Mouse (Mus musculus) stomach, embryonic 14.5 days (tissue): ENCODE data around the gene Gclc. TPM values are rescaled to one million over a fixed set of nuclear protein-coding genes. Genes with fewer than 3 reads are reported as not detected.

Experiments
- ATAC-seq: fragments of 200-750 bp; cut with Nextera tagmentation; 2 replicates; pipeline ENCODE4 v1.8.0; 2017; ENCODE audit warnings: low read depth, moderate TSS enrichment; ENCODE audit not compliant: insufficient number of reproducible peaks, insufficient read depth, low FRiP score
- H3K27ac ChIP-seq: fragments of 300-500 bp; sonication (generic); 2 replicates; pipeline ENCODE4 v1.5.1; 2014; ENCODE audit warnings: mild to moderate bottlenecking, low read length, moderate library complexity, mixed read lengths
- H3K27me3 ChIP-seq: fragments of 300-500 bp; sonication (generic); 2 replicates; pipeline ENCODE4 v1.6.1; 2014; ENCODE audit warnings: low read length, control low read depth, mixed read lengths; ENCODE audit not compliant: control insufficient read depth, insufficient read depth
- H3K36me3 ChIP-seq: fragments of 300-500 bp; sonication (generic); 2 replicates; pipeline ENCODE4 v1.6.1; 2014; ENCODE audit warnings: mild to moderate bottlenecking, control low read depth, low read length, moderate library complexity, mixed read lengths; ENCODE audit not compliant: control insufficient read depth, insufficient read depth
- H3K4me1 ChIP-seq: fragments of 300-500 bp; sonication (generic); 2 replicates; pipeline ENCODE4 v1.6.1; 2014; ENCODE audit warnings: low read length, control low read depth, mixed read lengths; ENCODE audit not compliant: control insufficient read depth, insufficient read depth
- H3K4me2 ChIP-seq: fragments of 300-500 bp; sonication (generic); replicated peaks from 2 replicates; pipeline ENCODE4 v1.6.1; 2014; ENCODE audit warnings: low read depth, low read length, control low read depth
- H3K4me3 ChIP-seq: fragments of 300-500 bp; sonication (generic); 2 replicates; pipeline ENCODE4 v1.5.1; 2014; ENCODE audit warnings: low read depth, low read length, control low read depth
- H3K9ac ChIP-seq: fragments of 300-500 bp; sonication (generic); replicated peaks from 2 replicates; pipeline ENCODE4 v1.6.1; 2014; ENCODE audit warnings: low read depth, mild to moderate bottlenecking, control low read depth, low read length, moderate library complexity, mixed read lengths
- H3K9me3 ChIP-seq: fragments of 300-500 bp; sonication (generic); 2 replicates; pipeline ENCODE4 v1.6.1; 2016; ENCODE audit warnings: low read depth, low read length, control low read depth; ENCODE audit not compliant: control insufficient read depth
- WGBS: fragments of 180-500 bp; shearing (Covaris S2); extraction: QIAGEN DNeasy Blood & Tissue Kit; methylation state at CpG from one replicate; pipeline ENCODE4 v1.1.7; 2014; 5-methylcytosine and 5-hydroxymethylcytosine counted together
- polyA plus RNA-seq: library from polyadenylated mRNA; unstranded; fragments of >200 nt; fragmentation: Nextera tagmentation; extraction: Ambion mirVana; gene quantifications from 2 replicates; pipeline ENCODE4 v1.2.1, GENCODE M21; 2014

Gene Gclc
- polyA plus RNA-seq, 1 experiment from 2014 or later, result 16.2 TPM

DNA sequence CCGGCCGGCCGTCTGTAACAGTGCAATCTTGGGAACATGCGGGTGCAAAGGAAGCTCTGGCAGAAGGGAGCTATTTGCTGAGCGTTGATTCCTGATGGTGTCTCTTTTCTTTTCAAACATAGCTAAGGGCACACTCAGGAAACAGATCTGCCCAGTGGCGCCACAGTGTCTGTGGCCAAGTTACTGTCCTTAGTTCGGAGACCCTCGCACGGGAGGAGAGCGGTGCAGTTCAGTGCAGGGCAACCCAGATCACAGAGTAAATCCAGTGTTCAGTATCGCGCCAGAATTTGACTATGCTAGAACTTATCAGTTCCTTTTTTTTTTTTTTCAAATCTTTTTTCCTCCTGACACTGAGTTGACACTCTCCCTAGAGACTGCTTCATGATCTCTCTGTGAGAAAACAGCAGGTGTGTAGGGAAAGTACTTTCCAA, 3.2 kb upstream of the Gclc start:
- peak overlapping the region; percentile 45 for H3K9ac ChIP-seq
- H3K4me3 ChIP-seq, result peak overlapping the region; percentile 51
- ATAC-seq, result no peak
- H3K27me3 ChIP-seq, result no peaks in the 10 kb centered on the region
- H3K4me1 ChIP-seq, result peaks cover 3% of the 10 kb centered on the region
- under 1% methylated on average over 12 of the region's 12 CpGs for WGBS
- no peaks in the 10 kb centered on the region for H3K36me3 ChIP-seq
- H3K27ac ChIP-seq, result peak overlapping the region; percentile 81
- H3K9me3 ChIP-seq, result no peaks in the 10 kb centered on the region
- H3K4me2 ChIP-seq, result peak overlapping the region; percentile 74

DNA sequence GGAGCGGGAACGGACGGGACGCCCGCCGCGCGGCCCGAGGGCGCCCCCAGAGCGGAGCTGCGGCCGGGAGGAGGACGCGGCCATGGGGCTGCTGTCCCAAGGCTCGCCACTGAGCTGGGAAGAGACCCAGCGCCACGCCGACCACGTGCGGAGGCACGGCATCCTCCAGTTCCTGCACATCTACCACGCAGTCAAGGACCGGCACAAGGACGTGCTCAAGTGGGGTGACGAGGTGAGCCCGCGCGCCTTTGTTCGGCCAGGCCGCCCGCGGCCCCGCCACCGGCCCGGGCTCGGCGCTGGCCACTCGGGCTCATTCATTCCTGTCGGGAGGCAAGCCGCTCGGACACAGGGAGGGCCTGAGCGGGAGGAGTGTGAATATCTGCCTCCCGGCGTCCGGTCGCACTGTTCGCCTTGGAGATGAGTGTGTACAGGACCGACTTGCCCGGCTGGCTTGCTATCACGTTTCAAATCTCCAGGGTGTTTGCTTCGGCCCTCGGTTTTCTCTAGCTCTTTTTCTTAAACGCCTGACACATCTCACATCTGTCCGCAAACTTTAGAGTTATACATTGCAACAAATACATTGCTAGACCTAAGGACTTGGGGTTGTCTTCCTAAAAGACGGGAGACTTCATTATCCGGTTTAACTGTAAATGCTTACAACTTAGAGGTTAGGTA, 530 bp downstream of the Gclc start:
- Histone ChIP-seq H3K9ac (peak overlapping the region; percentile 72), H3K36me3 (no peaks in the 10 kb centered on the region), H3K4me3 (peak overlapping the region; percentile 76), H3K27ac (peak overlapping the region; percentile 72), H3K27me3 (no peaks in the 10 kb centered on the region), H3K9me3 (no peaks in the 10 kb centered on the region), H3K4me1 (peaks cover 7% of the 10 kb centered on the region), H3K4me2 (peak overlapping the region; percentile 76)
- under 1% methylated on average over 42 of the region's 57 CpGs for WGBS
- ATAC-seq, result peak; percentile 70

DNA sequence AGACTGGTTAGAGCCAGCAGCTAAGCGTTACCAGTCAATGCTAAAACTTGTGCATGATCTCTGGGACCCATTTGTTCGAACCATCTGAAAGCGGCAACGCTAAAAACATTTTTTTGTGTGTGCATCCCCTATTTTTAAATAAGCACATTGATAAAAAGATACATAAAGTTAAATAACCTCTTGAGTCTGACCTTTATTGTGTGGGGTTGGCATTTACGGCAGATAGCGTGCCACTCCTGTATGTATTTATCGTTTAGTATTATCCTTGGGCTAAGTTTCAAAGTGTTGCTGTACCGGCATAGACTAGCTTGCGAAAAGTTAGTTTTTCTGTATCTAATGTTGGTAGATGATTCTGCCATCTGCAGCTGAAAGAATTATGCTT, 1.1 kb downstream of the Gclc start:
- Histone ChIP-seq H3K9me3 (no peaks in the 10 kb centered on the region), H3K4me1 (peaks cover 7% of the 10 kb centered on the region; the same call in 1 of the 2 replicates), H3K27ac (no peak overlapping the region), H3K27me3 (no peaks in the 10 kb centered on the region), H3K9ac (peak overlapping the region; percentile 72), H3K4me3 (peak overlapping the region; percentile 76), H3K4me2 (peak overlapping the region; percentile 76), H3K36me3 (no peaks in the 10 kb centered on the region)
- no peak for ATAC-seq
- 15% methylated on average over 9 of the region's 9 CpGs for WGBS

DNA sequence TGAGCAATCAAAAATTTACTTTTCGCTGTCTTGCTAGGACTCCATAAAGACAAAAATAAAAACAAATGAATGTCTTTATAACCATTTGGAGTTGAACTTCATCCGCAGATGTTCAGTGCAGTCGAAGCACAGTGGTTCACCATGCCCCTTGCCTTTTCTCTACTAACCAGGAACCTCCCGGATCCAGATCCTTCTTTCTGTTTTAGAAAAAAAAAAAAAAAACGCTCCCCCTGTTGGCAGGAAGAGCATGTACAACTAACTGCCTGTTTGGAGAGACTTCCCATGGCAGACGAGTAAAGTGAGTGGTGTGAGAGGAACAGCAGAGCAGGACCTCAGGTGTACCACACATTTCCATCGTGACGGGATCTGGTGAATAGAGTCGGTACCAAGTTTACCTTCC, 1.7 kb downstream of the Gclc start:
- Histone ChIP-seq H3K9me3 (no peaks in the 10 kb centered on the region), H3K36me3 (no peaks in the 10 kb centered on the region), H3K4me1 (peaks cover 7% of the 10 kb centered on the region; the same call in 1 of the 2 replicates), H3K27ac (no peak overlapping the region), H3K9ac (no peak overlapping the region), H3K4me3 (peak overlapping the region; percentile 76), H3K4me2 (peak overlapping the region; percentile 76), H3K27me3 (no peaks in the 10 kb centered on the region)
- no peak for ATAC-seq
- 42% methylated on average over 9 of the region's 9 CpGs for WGBS

DNA sequence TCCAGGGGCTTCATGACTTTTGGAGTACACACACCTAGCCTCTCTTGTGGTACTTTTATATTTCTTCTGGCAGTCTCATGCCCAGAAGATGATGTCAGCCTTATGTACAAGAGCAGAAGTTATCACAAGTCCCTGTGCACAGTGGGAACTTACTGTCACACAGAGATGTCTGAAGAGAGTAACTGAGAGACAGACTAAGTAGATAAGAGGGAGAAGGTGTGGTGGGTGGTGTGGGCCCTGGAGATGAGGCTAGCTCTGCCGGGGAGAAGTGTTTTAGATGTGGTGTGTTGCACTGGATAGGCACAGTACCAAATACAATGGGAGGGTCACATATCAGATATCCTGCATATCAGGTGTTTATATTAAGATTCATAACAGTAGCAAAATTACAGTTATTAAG, 3.0 kb downstream of the Gclc start:
- no peaks in the 10 kb centered on the region for H3K36me3 ChIP-seq
- H3K4me2 ChIP-seq, result no peak overlapping the region
- no peak for ATAC-seq
- no peak overlapping the region for H3K4me3 ChIP-seq
- H3K27ac ChIP-seq, result no peak overlapping the region
- no peaks in the 10 kb centered on the region for H3K9me3 ChIP-seq
- no peak overlapping the region for H3K9ac ChIP-seq
- no peaks in the 10 kb centered on the region for H3K27me3 ChIP-seq
- WGBS, result 78% methylated on average over 1 of the region's 1 CpGs
- peaks cover 7% of the 10 kb centered on the region; the same call in 1 of the 2 replicates for H3K4me1 ChIP-seq

DNA sequence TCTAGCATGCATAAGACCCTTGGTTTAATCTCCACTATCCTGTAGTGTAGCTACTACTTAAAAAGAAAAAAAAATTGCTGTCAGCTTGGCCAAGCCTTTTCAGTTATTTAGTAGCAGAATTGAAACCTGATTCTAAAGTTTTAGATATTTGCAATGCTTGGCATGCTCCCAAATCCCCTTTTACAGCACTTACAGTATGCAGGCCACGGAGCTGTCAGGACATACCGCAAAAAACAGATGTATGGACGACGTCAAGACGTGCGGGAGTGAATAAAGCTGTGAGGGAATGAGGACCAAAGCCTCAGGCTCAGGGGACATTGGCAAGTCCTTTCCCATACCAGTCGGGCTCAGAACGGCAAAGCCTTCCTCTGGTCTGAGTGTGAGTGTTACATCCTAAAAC, 4.1 kb downstream of the Gclc start:
- Histone ChIP-seq H3K27ac (no peak overlapping the region), H3K4me2 (no peak overlapping the region), H3K27me3 (no peaks in the 10 kb centered on the region), H3K36me3 (no peaks in the 10 kb centered on the region), H3K4me3 (no peak overlapping the region), H3K9ac (no peak overlapping the region), H3K4me1 (peaks cover 7% of the 10 kb centered on the region; the same call in 1 of the 2 replicates), H3K9me3 (no peaks in the 10 kb centered on the region)
- no peak for ATAC-seq
- 30% methylated on average over 8 of the region's 8 CpGs for WGBS

DNA sequence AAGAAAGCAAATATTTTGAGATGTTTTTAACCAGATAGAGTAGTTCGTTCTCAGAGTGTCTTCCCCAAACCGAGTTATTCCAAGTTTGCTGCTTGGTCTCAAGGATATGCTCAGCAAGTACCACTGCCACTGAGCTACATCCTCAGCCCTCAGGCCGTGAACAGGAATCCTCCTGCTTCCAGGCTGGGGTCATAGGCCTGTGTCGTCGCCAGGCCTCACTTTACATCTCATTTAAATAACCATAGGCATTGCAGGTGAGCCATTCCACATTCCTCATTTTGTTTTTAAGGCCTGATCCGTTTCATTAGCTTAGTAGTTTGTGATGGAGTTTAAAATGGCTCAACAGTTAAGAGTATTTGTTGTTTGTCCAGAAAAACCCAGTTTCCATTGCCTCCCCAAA, 4.8 kb downstream of the Gclc start:
- Histone ChIP-seq H3K4me2 (no peak overlapping the region), H3K4me3 (no peak overlapping the region), H3K27ac (no peak overlapping the region), H3K9ac (no peak overlapping the region), H3K27me3 (no peaks in the 10 kb centered on the region), H3K9me3 (no peaks in the 10 kb centered on the region), H3K4me1 (peaks cover 7% of the 10 kb centered on the region; the same call in 1 of the 2 replicates), H3K36me3 (0 out of 2 replicates have a peak, but pooled peaks cover 3% of the 10 kb centered on the region)
- WGBS, result 79% methylated on average over 6 of the region's 6 CpGs
- ATAC-seq, result no peak

DNA sequence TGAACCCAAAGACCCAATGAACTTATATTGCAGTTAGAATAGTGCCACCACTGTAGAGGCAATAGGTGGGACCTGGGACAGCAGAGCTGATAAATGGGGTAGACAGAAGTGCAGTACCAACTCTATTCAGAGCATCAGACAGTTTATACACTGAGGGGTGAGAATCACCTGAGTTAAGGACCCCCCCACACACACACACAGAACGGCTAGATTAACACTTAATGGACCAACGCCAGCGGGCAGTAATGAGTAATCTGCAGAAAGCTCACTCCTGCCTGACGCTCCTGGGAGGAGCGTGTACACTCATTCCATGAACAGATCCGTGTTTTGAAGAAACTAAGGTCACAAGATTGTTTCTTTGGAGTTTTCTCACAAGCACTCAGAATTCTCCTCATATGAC, 5.4 kb downstream of the Gclc start:
- H3K4me2 ChIP-seq, result no peak overlapping the region
- no peak overlapping the region for H3K9ac ChIP-seq
- WGBS, result 72% methylated on average over 6 of the region's 6 CpGs
- peaks cover 7% of the 10 kb centered on the region; the same call in 1 of the 2 replicates for H3K4me1 ChIP-seq
- H3K27me3 ChIP-seq, result no peaks in the 10 kb centered on the region
- H3K9me3 ChIP-seq, result no peaks in the 10 kb centered on the region
- 0 out of 2 replicates have a peak, but pooled peaks cover 5% of the 10 kb centered on the region for H3K36me3 ChIP-seq
- ATAC-seq, result no peak
- H3K4me3 ChIP-seq, result no peak overlapping the region
- no peak overlapping the region for H3K27ac ChIP-seq

DNA sequence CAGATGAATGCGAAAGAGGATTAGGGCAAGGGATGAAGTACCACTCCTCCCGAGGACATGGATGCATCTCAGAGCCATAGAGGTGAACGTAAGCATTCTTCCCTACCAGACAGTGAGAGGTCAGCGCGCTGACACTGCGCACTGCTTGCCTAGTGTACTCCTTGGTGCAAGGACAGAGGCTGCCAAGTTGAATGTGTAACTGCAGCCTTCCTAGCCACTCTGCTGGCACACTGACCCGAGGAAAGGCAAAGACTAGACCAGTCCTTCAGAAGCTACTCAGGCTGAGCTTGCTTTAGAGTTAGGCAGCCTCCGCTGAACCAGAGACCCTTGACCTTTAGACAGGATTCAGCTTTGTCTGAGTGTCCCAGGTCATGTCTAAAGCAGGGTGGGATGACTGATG, 11.9 kb downstream of the Gclc start:
- no peak for ATAC-seq
- H3K27me3 ChIP-seq, result no peaks in the 10 kb centered on the region
- H3K9ac ChIP-seq, result no peak overlapping the region
- no peaks in the 10 kb centered on the region for H3K9me3 ChIP-seq
- peaks cover 5% of the 10 kb centered on the region; the same call in 1 of the 2 replicates for H3K36me3 ChIP-seq
- H3K4me1 ChIP-seq, result no peaks in the 10 kb centered on the region
- H3K4me2 ChIP-seq, result no peak overlapping the region
- H3K27ac ChIP-seq, result no peak overlapping the region
- H3K4me3 ChIP-seq, result no peak overlapping the region
- WGBS, result 81% methylated on average over 8 of the region's 8 CpGs
